Mouse (Mus musculus) gastrocnemius, postnatal 36 days (tissue): ENCODE data around the gene Ccdc85b. TPM values are rescaled to one million over a fixed set of nuclear protein-coding genes. Genes with fewer than 3 reads are reported as not detected.
A peak's percentile ranks its signal among the peaks of the same experiment; 100 is the strongest.

Experiments used
- DNase-seq, 2 experiments: peaks; one replicate each; pipeline ENCODE4 v3.0.0; 2022
- intact Hi-C: fragments of 180-260 bp; cut with DNase I; formaldehyde crosslinking; loops from one replicate; pipeline ENCODE4 v1.15.1; 2025
- total RNA-seq, 2 experiments: library from RNA; stranded (reverse); gene quantifications; 2 replicates each; pipeline ENCODE4 v1.2.3; 2021

Gene Ccdc85b
- total RNA-seq, 2 experiments from 2014 or later = 4.7 to 6.0 TPM

DNA sequence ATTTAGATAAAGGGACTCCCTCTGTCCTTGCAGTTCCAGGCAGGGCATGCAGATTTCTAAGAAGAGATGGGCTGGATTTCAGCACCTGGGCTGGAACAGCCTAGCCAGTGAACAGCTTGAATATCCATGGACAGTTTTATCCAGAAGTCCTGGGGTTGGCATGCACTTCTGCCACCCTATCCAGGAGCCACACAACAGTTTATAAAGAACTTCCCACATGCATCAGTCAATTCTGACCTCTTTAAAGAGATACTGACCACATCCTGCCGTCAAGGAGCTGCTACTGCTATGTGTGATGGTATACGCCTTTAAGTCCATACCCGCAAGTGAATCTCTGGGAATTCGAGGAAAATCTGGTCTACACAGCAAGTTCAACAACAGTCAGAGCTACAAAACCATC lies 28.5 kb downstream of the Ccdc85b start:
- DNase-seq = no peak
- intact Hi-C loops = no loop called here

DNA sequence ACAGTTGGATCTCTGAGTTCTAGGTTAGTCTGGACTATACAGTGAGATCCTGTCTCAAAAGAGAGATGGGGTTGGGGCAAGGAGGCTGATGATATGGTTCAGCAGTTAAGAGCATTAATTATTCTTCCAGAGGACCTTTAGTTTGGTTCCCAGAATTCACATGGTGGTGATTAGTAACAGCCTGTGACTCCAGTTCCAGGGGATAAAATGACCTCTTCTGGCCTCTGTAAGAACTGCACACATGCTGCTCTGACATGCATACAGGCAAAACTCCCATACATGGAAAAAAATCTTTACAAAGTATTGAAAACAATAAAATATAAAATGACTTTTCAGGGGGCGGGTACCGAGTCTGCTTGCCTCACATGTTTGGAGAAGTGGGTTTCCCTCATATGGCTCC lies 29.6 kb downstream of the Ccdc85b start:
- intact Hi-C loops = no loop called here
- DNase-seq = no peak

DNA sequence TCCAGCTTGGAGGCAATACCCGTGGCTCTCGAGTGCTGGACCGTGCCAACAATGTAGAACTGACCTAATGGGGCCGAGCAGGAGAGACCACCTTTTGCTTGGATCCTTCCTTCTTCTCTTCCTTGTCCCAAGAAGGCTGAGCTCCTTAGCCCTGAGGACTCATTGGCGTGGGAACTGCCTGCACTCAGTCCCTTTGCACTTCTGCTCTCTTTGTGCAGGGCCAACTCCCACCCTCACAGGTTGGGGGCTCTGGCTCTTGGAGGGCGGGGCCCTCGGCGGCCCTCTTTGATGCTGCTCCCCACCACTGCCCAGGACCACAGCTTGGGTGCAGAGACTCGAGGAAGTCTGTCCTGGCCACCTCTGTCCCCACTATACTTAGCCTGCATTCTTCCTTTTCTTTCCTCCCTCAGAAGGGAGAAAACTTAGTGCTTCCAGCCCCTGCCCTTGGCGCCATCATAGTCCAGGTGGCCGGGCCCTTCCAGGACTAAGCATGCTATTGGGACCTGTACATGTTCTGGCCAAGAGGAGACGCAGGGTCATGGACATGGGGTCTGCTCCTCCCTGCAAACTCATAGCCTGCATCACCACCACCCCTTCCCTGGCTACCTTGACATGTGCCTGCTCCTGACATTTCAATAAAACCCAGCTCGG lies 30.9 kb downstream of the Ccdc85b start:
- intact Hi-C loops = no loop called here
- DNase-seq = no peak

DNA sequence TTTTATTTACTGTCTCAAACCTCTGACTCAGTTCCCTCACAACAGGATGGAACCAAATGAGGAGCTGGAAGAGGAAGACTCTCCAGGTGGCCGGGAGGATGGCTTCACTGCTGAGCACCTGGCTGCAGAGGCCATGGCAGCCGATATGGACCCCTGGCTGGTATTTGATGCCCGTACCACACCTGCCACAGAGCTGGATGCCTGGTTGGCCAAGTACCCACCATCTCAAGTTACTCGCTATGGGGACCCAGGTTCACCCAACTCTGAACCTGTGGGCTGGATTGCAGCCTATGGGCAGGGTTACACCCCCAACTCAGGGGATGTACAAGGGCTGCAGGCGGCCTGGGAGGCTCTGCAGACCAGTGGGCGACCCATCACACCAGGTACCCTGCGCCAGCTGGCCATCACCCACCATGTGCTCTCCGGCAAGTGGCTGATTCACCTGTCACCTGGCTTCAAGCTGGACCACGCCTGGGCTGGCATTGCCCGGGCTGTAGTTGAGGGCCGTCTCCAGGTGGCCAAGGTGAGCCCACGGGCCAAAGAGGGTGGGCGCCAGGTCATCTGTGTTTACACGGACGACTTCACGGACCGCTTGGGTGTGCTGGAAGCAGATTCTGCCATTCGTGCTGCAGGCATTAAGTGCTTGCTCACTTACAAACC lies 31.7 kb downstream of the Ccdc85b start:
- no peak for DNase-seq
- intact Hi-C loops = no loop called here

DNA sequence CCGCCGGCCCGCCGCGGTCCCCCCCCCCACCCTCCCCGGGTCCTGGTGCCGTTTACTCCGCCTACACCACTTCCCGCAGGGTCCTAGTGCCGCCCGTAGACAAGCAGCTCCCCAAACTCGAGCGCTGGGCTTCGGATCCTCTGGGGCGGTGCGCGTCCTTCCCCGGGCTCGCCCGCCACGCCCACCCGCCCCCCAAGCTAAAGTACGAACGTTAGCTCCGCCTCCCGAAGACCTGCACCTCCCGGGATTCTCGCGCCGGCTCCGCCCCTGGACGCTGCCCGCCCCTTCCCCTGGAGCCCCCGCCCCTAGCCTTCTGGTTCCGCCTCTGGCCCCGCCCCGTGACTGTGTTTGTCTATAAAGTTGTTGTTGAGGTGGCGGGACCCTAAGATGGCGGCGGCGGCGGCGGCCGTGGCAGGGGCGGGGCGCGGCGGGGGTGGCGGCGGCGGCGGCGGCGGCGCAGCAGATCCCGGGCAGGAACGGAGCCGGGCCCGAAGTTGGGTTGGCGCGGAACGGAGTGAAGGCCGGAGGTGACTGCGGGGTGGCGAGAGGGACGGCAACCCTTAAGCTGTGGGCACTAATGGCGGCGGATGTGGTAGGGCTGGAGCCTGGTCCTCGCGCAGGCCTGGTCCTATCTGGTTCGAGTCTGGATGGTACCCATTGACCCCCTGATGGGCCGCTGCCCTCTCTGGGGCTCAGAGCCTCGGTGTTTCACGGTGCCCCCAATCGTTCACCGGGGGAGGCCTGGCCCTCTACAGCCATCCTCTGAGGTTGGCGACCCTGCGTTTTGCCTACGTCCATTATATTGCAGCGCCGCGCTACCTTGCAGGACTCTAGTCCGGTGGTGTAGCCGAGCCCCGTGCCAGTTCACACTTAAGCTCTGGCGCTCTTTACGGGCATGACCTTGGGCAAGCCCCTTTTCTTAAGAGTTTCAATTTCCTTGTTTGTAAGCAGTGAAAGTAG lies 32.6 kb downstream of the Ccdc85b start, which contains the start of the genes Drap1 and AI837181:
TSS of gene Drap1 (minus strand) at position 198 of the 960 bp plus-strand sequence.
TSS of gene AI837181 (plus strand) at position 363 of the 960 bp plus-strand sequence.
- intact Hi-C loops = no loop called here

DNA sequence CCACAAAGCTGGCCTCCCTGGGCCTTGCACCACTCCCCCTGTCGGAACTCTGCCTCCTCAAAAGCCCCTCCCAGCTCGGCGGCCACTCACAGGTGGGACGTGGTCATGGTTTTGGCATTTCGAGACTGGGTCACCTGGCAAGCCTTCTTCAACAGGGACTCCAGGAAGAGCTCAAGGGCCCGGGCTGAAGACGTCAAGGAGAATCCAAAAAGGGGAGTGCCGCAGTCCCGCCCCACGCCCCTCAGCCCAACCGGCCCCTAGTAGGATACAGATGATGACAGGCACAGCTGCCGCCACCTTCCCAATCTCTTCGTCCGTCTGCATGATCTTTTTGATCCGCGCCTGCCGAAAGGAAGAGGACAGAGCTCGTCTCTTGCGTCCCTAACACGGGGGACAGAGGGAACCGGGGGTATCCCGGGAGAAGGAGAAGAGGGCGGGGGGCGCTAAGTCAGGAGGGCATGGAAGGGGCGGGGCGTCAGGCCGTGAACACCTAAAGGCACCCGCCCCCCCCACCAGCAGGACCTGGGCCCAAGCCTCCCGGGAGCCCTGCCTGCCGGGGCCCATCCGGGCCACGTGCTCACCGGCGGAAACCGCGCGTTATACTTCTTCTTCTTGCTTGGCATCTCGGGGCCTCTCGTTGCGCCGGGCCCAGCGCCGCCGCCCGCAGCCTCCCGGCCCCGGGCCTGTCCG lies 33.5 kb downstream of the Ccdc85b start:
- intact Hi-C loops = no loop called here
- peak; percentile 65 to 73 for DNase-seq

More for the DNA sequence above, 32.6 kb downstream of the Ccdc85b start, which contains the start of the genes Drap1 and AI837181:
- DNase-seq = peak; percentile 90 to 95

DNA sequence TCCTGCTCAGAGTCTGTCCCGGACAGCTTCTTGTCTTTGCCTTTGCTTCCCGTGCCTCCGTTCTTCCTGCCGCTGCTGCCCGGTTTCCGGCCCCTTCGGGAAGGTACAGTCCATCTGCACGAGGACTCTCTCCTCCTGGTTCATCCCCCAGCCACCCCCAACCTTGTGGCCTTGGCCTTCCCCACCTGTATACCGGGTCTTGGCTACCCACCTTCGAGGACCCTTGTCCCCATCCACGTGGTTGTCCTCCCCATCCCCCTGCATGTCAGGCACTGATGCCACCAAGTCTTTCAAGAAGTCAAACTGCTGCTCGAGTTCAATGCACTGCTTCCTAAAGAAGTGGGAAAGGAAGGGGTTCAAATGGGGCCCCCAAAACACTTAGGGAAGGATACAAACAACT lies 34.1 kb downstream of the Ccdc85b start:
- no peak for DNase-seq
- intact Hi-C loops = no loop called here

DNA sequence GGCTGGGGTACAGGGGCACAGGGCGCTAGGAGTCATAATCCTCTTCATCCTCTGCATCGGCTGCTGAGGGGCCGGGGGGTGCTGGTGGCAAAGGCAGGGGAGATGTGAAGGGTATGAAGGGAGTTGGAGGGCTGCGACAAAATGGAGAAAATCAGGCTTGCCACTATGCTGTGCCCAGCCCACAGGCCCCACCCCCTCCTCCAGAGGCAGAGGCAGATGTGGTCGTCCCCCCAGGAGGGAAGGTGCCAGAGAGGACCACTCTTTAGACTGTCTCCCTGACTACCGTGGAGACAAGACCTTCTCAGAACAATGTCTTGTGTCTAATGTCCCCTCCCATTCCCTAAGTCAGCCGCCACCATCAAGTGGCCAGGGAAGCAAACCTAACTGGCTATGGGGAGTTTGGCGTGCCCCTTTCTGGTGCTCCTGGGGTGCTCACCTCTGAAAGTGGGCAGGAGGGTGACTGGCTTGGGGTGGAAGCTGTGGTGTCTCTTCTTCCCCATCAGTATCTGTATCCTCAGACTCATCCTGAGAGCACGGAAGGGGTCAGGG lies 34.7 kb downstream of the Ccdc85b start:
- no peak for DNase-seq
- intact Hi-C loops = no loop called here

DNA sequence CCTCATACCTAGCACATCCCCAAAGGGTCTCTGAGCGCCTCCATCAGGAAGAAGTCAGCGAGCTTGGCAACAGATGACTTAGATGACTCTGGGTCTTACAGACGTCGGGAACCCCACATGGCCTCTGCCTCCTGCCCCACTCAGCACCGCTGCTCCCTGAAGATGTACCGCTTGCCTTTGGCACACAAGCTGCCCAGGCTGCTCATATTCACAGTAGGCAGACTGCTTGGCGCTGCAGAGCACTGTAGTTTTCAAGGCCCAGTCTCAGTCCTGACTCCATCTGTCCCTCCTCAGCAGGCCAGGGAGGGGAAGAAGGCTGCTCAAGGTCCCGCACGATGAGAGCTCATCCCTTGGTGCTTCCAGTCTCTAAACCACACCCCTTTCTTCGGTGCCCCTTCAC lies 35.4 kb downstream of the Ccdc85b start:
- intact Hi-C loops = no loop called here
- no peak for DNase-seq

DNA sequence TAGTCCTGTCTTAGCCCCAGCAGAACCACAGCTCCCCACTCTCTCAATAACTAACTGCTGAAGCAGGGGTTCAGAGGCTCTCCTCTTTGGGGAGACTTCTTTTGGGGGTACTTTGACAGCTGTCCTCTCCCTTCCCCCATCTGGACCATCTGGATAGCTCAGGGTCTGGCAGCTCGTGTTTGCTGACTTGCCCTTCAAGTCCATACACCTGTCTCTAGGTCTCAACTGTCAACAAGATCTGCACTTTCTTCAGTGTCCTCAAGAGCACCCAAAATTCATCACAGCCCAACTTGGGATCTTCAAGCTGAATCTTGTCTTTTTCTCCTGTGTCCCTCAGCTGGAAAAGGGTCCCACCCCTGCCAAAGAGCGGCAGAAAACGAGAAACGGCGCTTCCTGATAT lies 35.9 kb downstream of the Ccdc85b start:
- intact Hi-C loops = no loop called here
- DNase-seq = no peak

DNA sequence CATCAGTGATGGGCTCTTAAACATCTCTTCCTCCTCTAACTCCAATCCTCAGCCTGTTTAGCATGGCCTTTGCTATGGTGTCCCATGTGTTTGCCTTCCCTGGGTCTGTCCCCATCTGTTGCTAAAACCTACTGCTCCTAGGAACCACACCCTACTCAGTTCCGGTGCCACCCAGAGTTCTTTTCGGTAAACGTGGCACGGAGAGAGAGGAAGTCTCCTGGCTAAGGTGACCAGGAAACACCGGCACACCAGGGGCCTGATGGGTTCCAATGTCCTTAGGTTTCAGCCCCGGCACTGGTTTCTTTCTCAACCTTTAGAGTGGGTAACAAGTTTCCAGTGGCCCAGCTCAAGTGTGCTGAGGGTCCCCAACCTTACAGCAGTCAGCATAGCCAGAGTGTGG lies 37.1 kb downstream of the Ccdc85b start:
- no peak for DNase-seq
- intact Hi-C loops = no loop called here

DNA sequence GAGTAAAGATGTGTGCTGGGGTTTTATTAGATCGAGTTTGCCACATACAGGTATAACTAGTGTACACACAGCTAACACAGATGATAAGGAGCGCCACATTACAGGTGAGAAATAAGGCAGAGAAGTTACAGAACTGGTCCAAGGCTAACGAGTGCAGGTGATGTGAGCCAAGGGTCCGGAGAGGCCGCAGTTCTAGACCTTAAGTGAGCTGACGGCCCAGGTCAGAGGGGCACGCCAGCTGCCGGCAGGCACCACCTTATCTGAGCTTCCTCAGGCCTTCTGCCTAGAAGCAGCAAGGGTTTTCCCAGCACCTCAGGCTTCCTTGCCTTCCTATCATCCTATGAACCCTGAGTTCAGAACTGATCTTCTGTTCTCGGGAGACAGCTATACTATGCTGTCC lies 38.1 kb downstream of the Ccdc85b start:
- intact Hi-C loops = no loop called here
- DNase-seq = no peak

DNA sequence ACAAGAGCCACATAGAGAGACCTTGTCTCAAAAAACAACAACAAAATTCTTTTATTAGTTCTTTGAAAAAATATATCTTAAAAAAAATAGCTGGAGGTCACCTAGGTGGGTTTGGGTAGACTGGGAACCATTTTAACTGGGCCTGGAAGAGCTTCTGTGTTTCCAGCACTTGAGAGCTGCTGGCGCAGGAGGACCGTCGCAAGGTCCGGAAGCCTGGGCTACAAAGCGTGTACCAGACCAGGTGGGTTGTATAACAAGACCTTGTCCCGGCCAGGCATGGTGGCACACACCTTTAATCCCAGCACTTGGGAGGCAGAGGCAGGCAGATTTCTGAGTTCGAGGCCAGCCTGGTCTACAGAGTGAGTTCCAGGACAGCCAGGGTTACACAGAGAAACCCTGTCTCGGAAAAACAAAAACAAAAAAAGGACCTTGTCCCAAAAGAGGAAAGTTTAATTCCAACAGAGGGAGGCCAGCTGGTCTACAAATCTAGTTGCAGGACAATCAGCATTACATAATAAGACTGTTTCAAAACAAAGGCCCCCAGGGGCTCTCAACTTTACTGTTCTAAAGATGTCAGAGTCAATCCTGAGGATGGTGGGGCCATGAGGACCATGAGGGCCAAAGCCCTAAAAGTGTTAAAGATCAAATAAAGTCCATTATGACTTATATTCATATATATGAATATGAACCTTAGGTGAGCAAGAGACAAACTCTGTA lies 38.8 kb downstream of the Ccdc85b start:
- no peak for DNase-seq

DNA sequence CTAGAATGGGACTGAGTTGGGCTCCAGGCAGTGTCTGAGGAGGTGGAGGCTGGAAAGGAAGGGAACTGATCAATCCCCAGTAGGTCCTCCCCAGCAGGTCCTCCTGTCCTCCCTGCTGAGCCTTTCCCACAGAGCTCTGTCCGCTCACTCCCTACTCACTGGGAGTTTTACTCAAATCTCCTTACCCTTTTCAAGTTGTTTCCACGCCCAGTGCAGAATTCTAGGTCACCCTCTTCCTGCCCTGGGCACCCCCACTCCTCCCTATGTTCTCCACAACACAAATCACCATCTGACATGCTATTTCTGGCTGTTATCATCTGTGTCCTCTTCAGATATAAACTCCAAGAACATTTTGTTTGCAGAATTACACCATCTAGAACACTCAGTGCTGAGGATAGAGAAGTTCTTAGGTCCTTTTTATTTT lies 43.1 kb downstream of the Ccdc85b start:
- intact Hi-C loops = no loop called here

More for the DNA sequence above, 38.8 kb downstream of the Ccdc85b start:
- intact Hi-C loops = no loop called here

DNA sequence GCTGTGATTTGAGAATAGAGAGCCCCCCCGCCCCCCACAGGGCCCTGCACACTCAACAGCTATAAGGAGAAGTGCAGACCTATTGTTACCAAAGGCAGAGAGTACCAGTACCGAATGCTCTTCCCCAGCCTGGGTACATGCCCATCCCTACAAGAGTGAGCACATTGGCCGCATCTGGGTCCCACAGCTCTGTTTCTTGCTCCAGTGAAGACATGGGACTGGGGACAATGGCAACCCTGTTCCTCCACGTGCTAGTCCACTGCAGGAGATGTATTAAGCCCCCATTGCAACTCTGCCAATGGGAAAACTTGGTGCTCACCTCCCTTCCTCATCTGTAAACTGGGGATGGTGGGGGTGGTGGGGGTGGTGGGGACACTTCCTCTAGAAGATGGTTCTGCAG lies 43.9 kb downstream of the Ccdc85b start:
- DNase-seq = no peak
- intact Hi-C loops = no loop called here

More for the DNA sequence above, 43.1 kb downstream of the Ccdc85b start:
- no peak for DNase-seq

DNA sequence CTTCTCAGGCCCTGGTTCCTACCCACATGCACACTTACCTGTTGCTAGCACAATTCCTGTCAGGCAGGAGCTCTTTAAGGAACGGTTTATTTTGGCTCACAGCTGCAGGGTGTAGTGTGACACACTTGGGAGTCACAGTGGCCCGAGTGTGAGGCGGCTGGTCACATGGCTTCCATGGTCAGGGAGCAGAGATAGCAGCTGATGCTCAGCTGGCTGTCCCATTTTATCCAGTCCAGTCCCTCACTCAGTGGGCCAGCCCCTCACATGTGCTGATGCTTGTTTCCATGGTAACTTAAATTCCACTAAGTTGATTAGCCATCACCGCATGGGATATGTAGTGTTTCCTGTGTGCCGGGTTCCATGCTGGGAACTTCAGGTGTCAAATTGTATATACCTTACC lies 45.7 kb downstream of the Ccdc85b start:
- DNase-seq = no peak
- intact Hi-C loops = no loop called here

DNA sequence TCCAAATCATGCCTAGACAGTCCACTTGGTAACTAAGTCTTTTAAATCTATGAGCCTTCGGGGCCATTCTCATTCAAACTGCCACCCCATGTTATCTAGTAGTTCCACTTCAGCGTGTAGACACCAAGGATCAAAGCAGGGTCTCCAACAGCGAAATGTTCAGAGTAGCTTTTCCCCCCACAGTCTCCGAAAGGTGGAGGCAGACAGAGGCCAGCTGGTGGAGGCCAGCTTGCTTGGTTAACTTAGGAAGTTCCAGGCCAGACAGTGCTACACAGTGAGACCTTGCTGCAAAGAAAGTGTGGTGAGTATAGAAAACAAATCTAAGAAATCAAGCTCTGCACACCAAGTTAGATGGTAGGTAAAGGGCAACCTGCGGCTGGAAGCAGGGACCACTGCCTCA lies 47.1 kb downstream of the Ccdc85b start:
- intact Hi-C loops = no loop called here
- DNase-seq = no peak

DNA sequence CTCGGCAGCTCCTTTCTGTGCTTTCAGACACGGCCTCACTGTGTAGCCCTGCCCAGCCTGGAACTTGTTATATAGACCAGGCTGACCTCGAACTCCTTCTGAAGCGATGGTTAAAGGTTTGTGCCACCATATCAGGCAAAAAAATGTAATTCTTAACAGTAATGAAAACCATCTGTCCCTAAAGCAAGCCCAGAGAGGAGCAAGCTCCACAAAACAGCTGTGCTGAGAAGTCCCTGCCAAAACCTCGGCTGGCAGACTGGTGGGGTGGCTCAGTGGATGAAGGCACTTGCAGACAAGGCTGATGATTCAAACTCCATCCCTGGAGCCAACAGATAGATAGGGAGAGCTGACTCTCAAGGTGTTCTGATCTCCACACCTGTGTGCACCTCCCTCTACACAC lies 48.6 kb downstream of the Ccdc85b start:
- no peak for DNase-seq
- intact Hi-C loops = no loop called here
